Mouse (Mus musculus) ovary, adult 18-20 months (tissue): ENCODE data around the gene Urm1.

Experiments
- DNase-seq: peaks from one replicate; pipeline ENCODE4 v3.0.0; 2022; ENCODE audit warnings: low spot score, mixed read lengths

Urm1 gene

DNA sequence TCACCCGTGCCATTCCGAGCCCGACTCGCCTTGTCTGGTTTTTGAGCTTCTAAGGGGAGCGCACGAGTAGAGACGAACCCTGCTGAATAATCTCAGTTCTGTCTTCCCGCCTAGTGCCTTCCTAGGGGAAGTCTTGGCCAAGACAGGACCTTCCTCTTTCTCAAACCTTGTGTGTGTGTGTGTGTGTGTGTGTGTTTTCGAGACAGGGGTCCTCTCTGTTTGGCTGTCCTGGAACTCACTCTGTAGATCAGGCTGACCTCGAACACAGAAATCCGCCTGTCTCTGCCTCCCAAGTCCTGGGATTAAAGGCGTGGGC, 7.8 kb downstream of the Urm1 start:
- DNase-seq: no peak

DNA sequence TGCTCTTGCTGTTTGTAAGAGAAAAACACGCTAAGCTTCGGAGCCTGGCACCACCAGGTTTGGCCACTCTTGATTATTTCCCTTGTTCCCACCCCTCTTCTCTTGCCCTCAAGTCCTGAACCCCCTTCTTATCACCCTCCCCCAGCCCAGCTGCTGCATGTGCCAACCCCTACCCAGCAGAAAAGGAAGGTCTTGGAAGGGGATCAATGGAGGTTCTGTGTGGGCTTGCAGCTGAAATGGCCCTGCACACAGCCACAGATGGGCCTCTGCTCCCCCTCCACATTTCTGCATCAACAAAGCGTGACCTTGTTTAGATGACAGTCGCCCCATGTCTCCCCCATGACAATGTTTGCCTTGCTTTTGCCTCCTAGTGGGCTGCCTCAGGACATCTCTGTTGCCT, 11.2 kb downstream of the Urm1 start:
- no peak for DNase-seq

DNA sequence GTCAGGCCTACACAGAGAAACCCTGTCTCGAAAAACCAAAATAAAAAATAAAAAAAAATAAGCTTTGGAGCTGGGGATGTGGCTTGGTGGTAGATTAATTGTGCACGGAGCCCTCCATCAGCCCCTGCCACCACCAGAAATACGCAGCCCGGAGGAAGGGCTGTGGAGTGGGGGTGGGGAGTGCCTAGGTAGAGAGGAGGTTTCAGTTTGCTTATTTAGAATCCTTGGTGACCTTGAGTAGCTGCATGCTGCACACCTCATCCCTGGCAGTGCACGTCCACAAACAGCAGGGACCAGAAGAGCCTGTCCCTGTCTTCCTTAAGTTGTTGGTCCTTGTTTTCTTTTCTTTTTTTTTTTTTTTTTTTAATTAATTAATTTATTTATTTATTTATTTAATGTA, 13.9 kb downstream of the Urm1 start:
- no peak for DNase-seq

DNA sequence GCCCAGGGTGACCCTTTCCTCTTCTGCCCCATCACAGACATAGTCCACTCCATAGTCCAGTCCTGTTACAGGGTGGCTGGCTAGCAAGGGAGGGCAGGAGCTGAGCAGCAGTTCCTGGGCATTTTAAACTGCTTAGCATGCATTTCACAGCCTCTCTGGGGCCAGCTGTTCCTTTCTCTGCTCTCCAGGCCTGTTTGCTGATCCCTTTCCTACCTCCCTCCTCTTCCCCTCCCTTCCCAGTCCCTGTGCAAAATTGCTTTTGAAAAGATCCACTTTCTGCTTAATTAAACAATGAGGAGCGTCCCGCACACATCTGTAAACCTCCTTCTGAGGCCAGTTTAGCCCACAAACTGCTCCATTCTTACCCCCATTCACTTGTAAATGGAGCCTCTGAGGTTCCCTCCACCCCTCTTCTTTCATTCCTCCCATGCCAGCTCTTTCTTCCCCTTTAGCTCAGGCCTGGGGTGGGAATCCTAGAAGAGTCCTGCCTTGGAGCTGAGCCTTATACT, 15.6 kb downstream of the Urm1 start:
- no peak for DNase-seq

DNA sequence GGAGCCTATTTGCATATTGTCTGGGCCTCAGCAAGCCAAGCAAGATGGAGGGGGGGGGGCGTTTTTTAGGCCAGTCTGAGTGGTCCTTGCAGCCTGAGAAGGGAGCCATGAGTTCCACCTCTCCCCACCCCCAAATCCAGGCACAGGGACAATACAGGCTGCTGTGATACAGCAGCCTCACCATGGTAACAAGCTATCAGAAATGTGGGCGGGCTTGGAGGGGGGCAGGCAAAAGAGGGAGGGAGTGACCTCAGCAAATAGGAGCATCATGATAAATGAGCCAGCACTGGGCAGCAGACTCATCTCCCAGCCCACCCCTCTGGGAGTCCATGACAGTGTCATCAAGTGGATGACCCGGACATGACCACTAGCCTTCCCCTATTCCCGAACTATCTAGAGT, 19.6 kb downstream of the Urm1 start:
- no peak for DNase-seq

DNA sequence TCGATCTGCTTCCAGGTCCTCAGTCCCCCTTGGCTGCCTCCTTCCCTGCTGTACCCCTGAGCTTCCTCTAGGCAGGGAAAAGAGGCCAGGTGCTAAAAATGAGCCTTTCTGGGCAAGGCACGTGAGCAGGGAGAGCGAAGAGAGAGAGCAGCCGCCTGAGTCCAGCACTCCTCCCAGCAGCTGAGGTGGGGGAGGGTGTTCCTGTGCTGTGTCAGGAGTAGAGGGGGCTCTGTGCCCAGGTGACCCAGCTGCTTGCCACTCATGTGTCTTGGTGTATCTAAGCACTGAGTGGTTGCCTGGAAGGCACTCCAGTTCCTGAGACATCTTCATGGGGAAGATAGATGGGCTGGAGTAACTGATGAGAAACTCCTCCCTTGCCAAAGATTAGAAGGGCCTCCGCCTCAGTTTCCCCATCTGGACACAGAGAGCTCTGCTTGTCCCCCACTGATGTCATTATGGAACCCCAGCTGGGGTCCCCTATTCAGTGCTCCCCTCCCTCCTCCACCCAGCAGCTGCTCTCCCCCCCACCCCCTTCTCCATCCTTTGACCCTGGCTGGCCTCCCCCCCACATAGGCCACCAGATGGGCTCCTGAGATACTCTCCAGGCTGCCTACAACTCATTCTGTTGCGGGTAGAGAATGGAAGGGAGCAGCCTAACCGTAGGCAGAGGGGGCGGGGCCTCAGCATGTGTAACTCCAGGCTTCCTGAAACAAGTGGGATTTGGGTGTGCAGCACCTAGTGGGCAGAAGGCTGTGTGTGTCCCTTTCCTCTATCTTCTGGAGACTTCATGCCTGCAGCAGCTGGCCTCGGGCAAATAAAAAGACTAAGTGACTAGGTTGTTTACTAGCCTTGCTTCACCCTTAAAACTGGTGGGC, 23.6 kb downstream of the Urm1 start:
- DNase-seq: no peak

DNA sequence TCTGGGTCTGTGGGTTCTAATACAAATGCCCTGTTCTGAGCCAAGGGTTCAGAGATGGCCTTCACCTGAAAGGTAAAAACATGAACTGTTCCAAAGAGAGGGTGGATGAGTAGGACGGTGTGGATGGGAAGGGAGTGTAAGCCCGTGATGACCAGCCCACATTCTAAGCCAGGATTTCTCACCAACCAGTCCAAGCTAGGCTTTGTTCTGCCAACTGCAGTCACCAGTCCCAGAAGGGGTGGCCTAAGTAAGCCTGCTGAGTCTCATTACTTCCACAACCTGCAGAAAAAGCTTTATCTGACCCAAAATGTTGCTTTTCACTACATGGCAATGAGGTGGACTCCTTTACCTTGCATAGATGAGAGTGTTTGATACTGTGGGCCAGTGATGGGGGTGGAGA, 24.2 kb downstream of the Urm1 start:
- no peak for DNase-seq

DNA sequence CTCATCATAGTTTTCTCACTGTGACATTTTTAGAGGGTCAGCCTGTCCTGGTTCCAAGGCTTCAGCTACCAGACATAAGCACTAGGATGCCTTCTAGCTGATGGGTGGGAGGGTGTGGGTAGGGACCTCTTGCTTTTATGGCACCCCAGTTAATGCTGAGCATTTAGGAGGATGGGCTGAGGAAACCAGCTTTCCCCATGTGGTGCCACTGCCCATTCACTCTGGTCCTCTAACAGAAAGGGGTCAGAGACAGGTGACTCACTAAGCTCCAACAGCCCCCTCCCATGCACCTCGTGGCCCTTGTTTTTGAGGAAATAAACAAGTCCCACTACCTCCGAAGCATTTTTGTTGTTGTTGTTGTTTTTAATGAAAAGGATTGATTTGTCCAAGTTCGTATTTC, 24.8 kb downstream of the Urm1 start:
- no peak for DNase-seq

DNA sequence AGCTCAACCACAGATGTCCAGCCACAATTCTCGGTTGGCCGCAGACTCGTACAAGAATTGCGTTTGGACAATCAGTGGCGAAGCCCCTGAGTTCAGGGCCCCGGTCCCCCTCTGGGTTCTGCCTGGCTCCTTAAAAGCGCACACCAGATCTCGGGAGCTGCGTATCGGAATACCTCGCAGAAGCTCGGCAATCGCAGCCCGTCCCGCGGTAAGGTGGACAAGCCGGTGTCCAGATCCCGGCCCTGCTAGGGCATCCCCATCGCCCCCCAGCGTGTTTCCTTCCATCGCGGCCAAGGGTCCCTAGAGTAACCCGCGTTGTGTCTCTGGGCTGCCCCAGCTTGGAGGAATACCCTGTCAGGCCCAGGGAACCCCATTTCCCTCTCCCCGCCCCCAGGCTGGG, 25.8 kb downstream of the Urm1 start:
- no peak for DNase-seq

DNA sequence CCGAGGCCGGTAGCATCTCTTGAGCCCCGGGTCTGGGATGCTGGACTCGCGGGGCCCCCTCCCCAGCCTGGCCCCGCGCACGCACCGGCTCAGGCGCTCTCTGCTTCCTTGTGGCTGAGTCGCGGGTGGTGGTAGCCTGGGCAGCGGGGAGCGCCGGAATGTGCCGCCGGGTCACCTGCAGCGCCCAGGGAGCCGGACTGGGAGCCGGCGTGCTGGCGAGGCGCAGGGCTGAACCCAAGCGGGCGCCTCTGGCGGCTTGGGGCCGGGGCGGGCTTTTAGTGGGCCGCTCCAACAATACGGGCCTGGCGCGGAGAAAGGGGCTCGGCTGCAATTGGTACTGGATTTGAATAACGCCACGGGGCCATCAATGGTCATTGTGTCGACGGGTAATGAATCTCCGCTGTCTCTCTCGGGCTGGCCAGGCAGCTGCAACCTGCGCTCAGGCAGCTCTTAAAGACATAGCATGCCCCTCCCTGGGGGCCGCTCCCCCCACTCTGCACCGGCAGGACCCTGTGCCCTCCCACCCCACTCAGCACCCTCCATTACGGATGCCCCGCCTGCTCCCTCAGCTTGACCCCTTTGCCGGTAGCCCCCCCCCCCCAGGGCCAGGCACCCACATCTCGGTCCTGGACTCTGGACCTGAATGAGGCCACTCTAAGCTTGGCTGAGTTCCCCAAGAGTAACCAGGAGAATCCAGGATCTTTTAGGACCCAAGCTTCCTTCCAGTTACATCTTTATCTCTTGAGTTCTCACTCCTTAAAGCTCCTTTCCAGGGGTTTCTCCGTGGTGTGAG, 26.4 kb downstream of the Urm1 start:
- no peak for DNase-seq

DNA sequence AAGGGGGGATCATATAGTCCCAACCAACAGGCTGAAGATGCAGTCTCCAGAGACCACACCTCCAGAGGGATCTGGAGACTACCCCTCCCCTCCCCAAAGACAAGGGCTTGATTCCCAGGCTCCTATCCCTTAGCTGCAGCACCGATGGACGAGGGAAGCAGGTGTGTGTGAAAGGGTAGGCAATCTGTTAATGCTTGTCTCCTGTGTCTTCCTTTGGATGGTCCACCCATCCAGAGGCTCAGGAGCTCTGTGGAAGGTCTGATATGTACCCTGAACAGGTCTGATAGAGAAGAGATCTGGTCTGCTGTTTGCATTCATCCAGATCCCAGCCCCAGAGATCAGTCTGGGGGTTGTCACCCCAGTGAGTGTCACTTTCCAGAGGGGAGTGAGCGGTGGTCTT, 27.0 kb downstream of the Urm1 start:
- DNase-seq: no peak

DNA sequence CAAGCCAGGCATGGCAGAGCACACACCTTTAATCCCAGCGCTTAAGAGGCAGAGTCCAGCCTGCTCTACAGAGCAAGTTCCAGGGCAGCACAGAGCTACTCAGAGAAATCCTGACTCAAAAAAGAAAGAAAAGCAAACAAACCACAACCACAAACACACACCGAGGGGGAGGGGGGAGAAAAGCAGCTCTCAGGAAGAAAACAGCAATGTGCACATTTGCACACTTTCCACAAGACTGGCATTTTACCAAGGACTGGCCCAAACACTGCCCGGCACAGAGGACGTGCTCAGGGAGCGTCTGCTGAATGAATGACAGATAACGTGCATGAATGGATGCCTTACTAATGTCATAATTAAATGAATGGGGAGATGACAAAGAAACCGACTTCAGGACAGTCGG, 29.2 kb downstream of the Urm1 start:
- DNase-seq: no peak

DNA sequence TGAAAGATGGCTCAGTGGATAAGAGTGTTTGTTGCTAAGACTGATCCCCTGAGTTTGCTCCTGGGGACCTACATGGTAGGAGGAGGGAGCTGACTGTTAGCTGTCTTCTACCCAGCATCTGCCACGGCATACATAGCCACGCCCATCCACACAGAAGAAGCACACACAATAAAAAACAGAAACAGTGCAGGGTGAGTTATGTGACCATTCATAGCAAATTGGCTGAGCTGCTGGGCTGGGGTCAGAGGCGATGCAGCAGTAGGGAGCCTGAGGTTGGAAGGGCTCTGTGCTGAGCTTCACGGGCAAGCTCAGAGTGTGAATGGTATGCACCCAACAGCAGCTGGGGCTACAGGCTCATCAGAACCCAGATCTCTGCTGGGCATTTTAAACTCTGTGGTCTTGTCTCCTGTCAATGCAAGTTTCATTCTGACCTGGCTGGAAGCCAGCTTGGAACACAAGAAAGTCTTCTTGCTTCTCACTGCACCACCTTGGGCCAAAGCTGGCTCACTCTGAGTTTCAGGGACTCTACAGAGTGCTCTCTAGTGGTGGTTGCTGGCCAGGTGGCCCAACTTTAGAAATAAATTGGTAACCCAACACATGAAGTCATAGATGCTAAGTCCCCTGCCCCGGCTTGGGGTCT, 30.1 kb downstream of the Urm1 start:
- no peak for DNase-seq

DNA sequence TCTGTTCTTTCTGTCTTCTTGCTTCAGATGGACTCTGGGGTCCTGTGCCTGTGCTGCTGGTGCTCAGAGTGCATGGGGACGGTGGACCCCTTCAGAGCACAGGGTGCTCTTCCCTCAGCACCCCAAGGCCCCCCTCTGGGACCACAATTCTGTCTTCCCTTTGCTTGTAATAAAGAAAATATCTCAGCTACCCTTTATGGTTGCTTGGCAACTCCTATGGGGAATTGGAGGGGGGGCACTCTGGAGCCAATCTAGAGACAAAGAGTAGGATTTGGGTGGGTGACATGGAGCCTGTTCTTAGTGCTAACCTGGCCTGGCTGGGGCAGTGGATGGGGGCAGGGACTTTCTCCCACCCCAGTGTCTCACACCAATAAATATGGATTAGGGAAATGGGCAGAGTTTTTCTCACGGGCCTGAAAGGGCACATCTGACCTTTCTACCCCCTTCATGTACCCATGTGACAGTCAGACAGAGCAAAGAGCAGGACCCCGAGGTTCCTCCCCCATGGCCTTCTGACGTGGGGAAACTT, 33.1 kb downstream of the Urm1 start:
- DNase-seq: no peak

DNA sequence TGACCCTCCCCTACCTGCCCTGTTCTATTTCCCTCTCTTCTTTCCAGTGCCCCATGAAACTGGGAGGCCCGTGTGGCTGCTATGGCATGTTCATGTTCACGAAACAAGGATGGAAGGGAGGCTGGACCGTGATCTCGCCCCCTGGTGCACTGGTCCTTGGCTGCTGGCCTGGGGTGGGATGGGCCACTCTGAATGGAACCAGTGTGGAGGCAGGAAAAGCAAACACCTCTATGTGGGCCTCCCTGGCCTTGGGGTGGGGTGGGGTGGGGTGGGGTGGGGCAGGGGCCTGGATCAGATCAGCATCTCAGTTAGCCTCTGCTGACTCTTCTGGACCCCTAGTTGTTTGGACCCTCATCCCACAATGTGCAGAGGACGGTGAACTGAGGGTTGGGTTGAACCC, 33.9 kb downstream of the Urm1 start:
- DNase-seq: no peak

DNA sequence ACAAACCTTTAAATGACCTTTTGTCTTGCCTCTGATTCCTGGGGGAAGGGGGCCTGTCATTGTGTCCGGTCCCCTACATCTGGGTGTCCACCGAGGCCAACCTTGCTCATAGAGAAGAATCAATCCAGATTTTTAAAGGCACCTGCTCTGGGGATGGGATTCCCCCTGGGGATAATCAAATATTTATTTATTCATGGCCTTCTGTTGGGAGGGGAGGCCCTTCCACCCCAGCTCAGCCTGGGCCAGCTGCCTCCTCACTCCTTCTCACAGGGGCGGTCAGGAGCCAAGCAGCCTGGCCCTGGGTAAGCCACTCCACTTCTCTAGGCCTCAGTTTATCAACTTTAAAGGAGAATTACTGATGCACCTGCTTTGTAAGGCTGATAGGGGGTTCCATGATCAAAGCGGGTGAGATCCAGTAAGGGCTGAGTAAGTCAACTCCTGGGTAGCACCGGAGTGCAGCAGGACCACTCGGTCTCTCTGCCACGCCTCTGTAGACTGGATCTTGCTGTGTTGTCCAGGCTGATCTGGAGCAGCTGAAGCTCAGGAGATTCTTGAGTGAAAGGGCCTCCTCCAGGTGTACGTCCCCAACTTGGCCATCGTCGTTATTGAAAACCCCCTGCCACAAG, 35.8 kb downstream of the Urm1 start:
- DNase-seq: no peak

DNA sequence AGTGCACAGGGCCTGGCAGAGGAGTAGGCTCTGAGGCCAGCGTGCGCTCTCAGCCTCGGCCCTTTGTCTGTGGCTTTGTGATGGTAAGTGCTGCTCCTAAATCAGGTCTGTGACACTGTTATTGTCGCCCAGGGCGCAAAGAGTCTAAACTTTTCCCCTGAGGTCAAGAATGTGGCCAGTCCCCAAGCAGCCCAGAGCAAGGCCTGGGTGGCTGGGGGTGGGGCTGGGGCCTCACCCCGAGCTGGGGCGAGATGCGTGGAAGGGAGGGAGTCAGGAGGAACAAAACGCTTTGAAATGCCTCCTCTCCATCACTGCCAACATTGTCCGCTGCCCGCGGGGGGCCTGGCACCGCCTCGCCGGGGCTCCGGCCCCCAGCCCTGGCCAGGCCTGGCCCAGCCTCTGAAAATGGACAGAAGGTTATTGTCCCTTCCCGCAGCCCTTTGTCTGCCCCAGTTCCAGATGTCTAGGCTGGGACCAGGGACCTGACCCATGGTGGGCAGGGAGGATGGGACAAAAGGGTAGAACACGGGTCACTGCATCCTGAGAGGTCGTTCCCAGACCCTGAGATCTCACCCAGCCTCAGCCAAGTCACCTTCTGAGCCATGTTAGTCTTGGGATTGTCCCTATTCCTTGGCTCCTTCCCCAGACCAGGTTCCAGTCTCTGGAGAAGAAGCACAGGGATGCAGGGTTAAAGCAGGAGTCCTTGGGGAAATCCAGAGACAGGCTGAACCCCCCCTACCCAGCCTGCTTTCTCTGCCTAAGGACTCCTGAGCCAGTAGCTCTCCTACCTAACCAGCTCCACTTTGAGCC, 36.8 kb downstream of the Urm1 start:
- no peak for DNase-seq

DNA sequence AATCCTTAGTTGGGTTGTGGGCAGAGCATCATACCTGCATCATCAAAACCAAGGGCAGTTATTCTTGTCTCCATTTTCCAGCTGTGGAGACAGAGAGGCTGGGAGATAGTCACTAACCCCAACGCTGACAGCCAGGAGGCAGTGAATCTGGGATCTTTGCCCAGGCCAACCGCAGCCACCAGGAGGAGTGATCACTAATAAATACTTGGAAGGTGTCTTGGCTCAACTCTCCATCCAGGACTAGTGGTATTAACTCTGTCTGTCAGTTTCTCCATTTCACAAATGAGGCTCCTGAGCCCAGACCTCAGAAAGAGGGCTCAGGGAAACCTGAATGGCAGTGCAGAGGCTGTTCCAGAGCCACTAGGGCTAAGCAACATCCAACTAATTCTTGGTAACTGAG, 37.5 kb downstream of the Urm1 start:
- DNase-seq: no peak

DNA sequence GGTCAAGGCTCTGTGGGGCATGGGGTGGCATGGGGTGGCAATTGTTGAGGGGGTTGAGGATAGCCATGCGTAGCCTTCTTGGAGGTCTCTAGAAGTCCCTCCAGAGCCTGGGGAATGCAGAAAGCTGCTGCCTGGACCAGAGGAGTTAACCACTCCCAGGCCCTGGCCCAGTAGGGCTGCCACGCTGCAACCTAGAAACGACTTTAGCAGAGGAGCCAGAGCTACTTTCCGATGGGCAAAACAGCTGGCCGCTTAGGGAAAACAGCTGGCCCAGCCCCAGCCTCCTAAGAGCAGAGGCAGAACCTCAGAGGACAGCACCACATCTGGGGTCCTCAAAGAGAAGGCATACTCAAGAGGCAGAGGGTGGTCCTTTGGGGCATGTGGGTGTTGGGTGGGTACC, 38.1 kb downstream of the Urm1 start:
- no peak for DNase-seq

DNA sequence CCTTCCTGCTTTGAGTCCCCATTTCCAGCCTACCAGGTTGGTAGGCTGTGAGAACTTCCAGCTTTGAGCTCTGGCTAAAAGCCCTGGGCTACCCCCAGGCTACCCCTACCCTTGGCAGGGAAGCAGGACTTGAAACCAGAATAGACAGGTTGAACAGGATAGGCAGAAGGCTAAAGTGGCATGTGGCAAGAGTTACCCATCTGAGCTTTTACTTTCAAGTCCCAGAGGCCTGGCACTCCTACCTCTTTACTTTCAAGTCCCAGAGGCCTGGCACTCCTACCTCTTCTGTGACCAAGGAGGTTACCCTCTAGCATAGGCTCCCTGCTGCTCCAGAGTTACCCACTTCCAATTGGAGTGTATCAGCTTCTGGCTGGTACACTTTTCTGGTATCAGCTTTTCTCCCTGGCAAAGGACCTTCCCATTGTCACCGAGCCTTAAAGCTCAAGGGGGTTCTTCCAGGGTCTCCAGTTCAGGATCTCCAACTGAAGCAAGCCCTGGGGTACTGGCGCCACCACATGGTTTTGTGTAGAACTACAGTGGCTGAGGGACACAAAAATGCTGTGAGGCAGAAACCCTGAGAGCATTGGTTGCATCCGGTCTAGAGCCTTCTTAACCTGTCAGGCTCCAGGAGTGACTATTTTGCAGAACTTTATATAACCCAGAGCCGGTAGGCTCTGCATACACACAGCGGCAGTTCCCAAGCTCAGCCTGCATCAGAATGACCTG, 39.0 kb downstream of the Urm1 start:
- DNase-seq: no peak

DNA sequence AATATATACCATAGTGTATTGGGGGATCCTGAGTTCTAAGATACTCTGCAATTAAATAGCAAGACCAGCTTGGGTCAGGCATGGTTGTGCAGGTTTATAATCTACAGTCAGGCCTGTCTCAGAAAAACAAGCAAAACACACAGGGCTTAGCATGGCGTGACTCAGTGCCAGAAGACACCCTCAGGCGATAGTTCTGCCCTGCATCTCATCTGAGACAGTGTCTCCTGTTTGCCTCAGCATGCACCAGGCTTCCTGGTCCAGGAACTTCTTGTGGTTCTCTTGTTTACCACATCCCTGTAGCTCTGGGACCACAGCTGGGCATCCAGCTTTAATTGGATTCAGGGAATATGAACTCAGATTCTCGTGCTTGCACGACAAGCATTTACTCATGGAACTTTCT, 45.2 kb downstream of the Urm1 start:
- DNase-seq: no peak
